Mouse (Mus musculus) liver, embryonic 16.5 days (tissue): ENCODE measurements around the gene Cdh12. TPM values are rescaled to one million over a fixed set of nuclear protein-coding genes. Genes with fewer than 3 reads are reported as not detected.
"Not testable (repeated sequence)": the region's sequence is repeated elsewhere in the genome, so short reads cannot be mapped to it uniquely, and the experiment has no call there.

ENCODE experiments used
- ATAC-seq: fragments of 200-750 bp; cut with Nextera tagmentation; 2 replicates; pipeline ENCODE4 v1.8.0; 2017; ENCODE audit warnings: low read depth, mild to moderate bottlenecking, moderate number of reproducible peaks, moderate library complexity
- H3K27ac ChIP-seq: fragments of 300-500 bp; sonication (generic); 2 replicates; pipeline ENCODE4 v1.5.1; 2014; ENCODE audit warnings: mild to moderate bottlenecking, low read length
- H3K27me3 ChIP-seq: fragments of 300-500 bp; sonication (generic); 2 replicates; pipeline ENCODE4 v1.6.1; 2014; ENCODE audit warnings: low read depth, low read length, mixed read lengths; ENCODE audit not compliant: control insufficient read depth, insufficient read depth
- H3K36me3 ChIP-seq: fragments of 300-500 bp; sonication (generic); 2 replicates; pipeline ENCODE4 v1.6.1; 2014; ENCODE audit warnings: mild to moderate bottlenecking; ENCODE audit not compliant: control insufficient read depth, insufficient read depth
- H3K4me1 ChIP-seq: fragments of 300-500 bp; sonication (generic); 2 replicates; pipeline ENCODE4 v1.6.1; 2014; ENCODE audit warnings: low read depth, low read length, mixed read lengths; ENCODE audit not compliant: control insufficient read depth
- H3K4me2 ChIP-seq: fragments of 300-500 bp; sonication (generic); 2 replicates; pipeline ENCODE4 v1.6.1; 2014; ENCODE audit warnings: low read depth, low read length, mixed read lengths
- H3K4me3 ChIP-seq: fragments of 300-500 bp; sonication (generic); 2 replicates; pipeline ENCODE4 v1.5.1; 2014; ENCODE audit warnings: low read depth, mild to moderate bottlenecking, low read length
- H3K9ac ChIP-seq: fragments of 300-500 bp; sonication (generic); 2 replicates; pipeline ENCODE4 v1.6.1; 2014; ENCODE audit warnings: low read depth, low read length
- H3K9me3 ChIP-seq: fragments of 300-500 bp; sonication (generic); replicated peaks from 2 replicates; pipeline ENCODE4 v1.6.1; 2016; ENCODE audit warnings: low read length; ENCODE audit not compliant: control insufficient read depth
- WGBS: fragments of 180-500 bp; shearing (Covaris S2); extraction: QIAGEN DNeasy Blood & Tissue Kit; methylation state at CpG from one replicate; pipeline ENCODE4 v1.1.7; 2014; ENCODE audit not compliant: insufficient replicate concordance; 5-methylcytosine and 5-hydroxymethylcytosine counted together
- polyA plus RNA-seq: library from polyadenylated mRNA; unstranded; fragments of >200 nt; fragmentation: Nextera tagmentation; extraction: Ambion mirVana; gene quantifications from 2 replicates; pipeline ENCODE4 v1.2.1, GENCODE M21; 2015

Gene Cdh12
- polyA plus RNA-seq, 1 experiment from 2014 or later = not detected

DNA sequence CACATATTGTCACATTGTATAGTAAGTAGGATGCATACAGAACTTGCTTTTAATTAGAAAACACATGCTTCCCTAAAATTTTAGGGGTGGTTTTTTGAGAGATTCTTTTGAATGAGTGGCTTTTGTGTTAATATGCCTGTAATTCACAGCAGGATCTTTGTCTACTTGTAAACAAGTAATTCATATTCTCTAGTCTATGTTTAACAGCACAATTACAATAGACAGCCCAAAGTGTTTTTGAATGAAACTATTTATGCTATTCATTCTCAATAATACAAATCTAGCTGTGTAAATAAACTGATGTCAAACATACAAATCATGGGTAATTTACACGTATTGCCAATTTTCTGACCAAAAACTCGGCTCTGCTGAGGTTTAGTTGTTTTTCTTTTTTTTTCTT is 895.3 kb downstream of the Cdh12 start:
- no peaks in the 10 kb centered on the region for H3K36me3 ChIP-seq
- no peaks in the 10 kb centered on the region for H3K27me3 ChIP-seq
- H3K4me3 ChIP-seq = no peak overlapping the region
- no peaks in the 10 kb centered on the region for H3K9me3 ChIP-seq
- H3K9ac ChIP-seq = no peak overlapping the region
- H3K27ac ChIP-seq = no peak overlapping the region
- no peak for ATAC-seq
- WGBS = 50% methylated on average over 2 of the region's 2 CpGs
- no peaks in the 10 kb centered on the region for H3K4me1 ChIP-seq
- no peak overlapping the region for H3K4me2 ChIP-seq

DNA sequence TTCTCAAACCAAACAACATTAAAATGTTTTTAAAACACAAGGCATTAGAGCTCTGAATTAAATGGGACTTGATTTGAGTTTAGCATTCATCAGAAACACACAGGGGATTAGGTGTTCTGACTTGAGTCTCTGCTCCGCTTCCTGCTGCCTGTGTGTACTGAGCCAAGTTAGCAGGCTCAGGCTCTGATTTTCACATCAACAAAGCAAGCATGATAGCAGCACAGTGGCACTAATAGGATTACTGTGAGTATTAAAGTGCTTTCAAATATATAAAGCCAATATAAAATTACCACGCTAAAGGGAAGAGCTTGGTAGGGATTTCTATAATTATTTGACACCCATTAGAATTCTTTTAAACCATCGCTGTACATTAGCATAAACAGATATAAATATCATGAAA is 895.7 kb downstream of the Cdh12 start:
- Histone ChIP-seq H3K9me3 (no peaks in the 10 kb centered on the region), H3K4me1 (no peaks in the 10 kb centered on the region), H3K36me3 (no peaks in the 10 kb centered on the region), H3K4me2 (no peak overlapping the region), H3K9ac (no peak overlapping the region), H3K4me3 (no peak overlapping the region), H3K27ac (no peak overlapping the region), H3K27me3 (no peaks in the 10 kb centered on the region)
- no peak for ATAC-seq
- WGBS = 56% methylated on average over 3 of the region's 3 CpGs

DNA sequence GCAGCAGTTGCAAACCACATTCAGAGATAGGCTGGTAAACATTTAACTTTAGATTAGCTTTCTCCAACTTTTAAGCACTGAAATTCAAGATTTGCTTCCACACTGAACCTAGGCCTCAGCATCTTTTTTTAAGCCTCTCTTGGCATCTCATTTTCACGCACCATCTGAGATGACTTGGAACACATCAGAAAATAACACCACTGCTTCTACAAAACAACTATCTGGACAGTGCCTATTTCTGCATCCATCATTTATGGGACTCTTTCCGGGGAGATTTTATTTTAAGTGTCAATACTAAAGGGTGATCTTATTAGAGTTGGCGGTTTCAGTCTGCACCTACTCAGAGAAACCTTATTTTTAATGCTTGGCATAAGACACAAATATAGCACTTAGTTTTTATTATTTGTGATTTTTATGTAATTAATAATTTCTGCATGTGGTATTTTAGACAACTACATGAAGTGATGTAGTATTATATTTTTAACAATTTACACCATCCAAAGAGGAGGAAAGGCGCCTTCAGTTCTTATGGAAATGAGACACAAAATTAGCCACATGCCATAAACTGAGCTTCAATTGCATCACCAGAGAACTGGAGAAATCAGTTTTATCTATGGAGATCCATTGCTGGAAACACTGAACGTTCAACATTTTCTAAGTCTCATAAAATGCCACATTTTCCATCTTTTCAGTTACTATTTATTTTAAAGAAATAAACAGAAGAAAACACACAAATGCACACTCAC is 906.5 kb downstream of the Cdh12 start:
- ATAC-seq = no peak
- Histone ChIP-seq H3K4me2 (no peak overlapping the region), H3K9ac (no peak overlapping the region), H3K4me1 (no peaks in the 10 kb centered on the region), H3K9me3 (no peaks in the 10 kb centered on the region), H3K36me3 (no peaks in the 10 kb centered on the region), H3K4me3 (no peak overlapping the region), H3K27ac (no peak overlapping the region), H3K27me3 (no peaks in the 10 kb centered on the region)
- 69% methylated on average over 5 of the region's 5 CpGs for WGBS

DNA sequence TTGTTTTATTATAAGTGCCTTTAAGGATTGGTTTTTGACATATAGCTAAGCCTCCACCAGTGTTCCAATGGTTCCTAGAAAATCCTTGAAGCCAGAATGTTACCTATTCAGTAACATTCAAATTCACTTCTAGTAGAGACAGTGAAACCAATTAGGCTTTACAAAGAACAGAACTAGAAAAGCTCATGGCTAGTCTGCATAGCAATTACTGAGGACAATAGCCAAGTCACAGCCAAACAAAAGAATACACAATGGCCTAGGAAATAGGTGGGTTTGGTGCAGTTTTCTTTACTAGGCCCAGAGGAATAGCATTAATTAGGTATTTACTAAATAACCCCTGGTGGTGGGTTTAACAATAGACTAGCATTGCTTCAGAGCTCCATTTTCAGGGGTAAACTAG is 917.3 kb downstream of the Cdh12 start:
- no peak for ATAC-seq
- no peak overlapping the region for H3K27ac ChIP-seq
- H3K36me3 ChIP-seq = no peaks in the 10 kb centered on the region
- H3K4me3 ChIP-seq = no peak overlapping the region
- no peaks in the 10 kb centered on the region for H3K9me3 ChIP-seq
- H3K27me3 ChIP-seq = no peaks in the 10 kb centered on the region
- H3K4me2 ChIP-seq = no peak overlapping the region
- no peaks in the 10 kb centered on the region for H3K4me1 ChIP-seq
- no peak overlapping the region for H3K9ac ChIP-seq

DNA sequence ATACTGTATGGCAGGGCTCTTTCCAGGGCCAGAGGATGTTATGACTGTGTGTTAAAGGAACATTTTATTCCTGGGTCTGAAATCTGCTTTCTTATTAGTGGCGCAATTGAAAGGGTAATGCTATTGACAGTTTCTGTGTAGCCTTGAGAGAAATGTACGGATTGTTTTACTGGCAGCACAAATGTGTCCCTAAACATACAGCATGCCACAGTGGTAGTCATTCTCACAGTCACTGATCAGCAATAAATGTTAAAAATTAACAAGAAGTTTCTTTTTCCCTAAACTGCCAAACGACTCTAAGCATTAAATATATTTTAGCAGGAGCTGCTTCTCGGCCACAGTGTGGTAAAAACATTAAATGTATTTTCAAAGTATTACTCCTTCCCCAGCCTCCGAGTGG is 926.4 kb downstream of the Cdh12 start:
- 57% methylated on average over 5 of the region's 5 CpGs for WGBS
- no peaks in the 10 kb centered on the region for H3K27me3 ChIP-seq
- H3K9ac ChIP-seq = no peak overlapping the region
- H3K4me3 ChIP-seq = no peak overlapping the region
- ATAC-seq = no peak
- H3K4me1 ChIP-seq = no peaks in the 10 kb centered on the region
- no peak overlapping the region for H3K4me2 ChIP-seq
- no peak overlapping the region for H3K27ac ChIP-seq
- H3K9me3 ChIP-seq = no peaks in the 10 kb centered on the region
- H3K36me3 ChIP-seq = no peaks in the 10 kb centered on the region

DNA sequence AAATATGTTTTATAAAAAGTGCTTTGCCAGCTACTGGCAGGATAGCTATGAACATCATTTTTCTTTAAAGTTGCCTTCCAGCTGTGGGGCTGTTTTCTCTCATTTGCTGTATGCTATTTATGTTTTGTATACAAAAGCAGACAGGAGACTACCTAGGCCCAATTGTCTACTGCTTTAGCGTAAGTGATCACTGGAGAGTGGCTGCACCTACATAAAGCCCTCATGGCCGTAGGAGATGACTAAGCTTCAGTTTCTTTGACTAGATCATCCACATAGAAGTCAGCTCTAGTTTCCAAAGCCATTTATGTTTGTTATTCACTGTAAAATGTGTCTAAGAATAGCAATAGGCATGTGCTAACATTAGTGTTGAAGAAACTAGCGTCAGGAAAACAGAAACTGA is 926.8 kb downstream of the Cdh12 start:
- no peak overlapping the region for H3K4me3 ChIP-seq
- H3K9ac ChIP-seq = no peak overlapping the region
- H3K9me3 ChIP-seq = no peaks in the 10 kb centered on the region
- H3K4me2 ChIP-seq = no peak overlapping the region
- H3K27ac ChIP-seq = no peak overlapping the region
- no peak for ATAC-seq
- H3K36me3 ChIP-seq = no peaks in the 10 kb centered on the region
- WGBS = 63% methylated on average over 3 of the region's 3 CpGs
- no peaks in the 10 kb centered on the region for H3K27me3 ChIP-seq
- H3K4me1 ChIP-seq = no peaks in the 10 kb centered on the region

DNA sequence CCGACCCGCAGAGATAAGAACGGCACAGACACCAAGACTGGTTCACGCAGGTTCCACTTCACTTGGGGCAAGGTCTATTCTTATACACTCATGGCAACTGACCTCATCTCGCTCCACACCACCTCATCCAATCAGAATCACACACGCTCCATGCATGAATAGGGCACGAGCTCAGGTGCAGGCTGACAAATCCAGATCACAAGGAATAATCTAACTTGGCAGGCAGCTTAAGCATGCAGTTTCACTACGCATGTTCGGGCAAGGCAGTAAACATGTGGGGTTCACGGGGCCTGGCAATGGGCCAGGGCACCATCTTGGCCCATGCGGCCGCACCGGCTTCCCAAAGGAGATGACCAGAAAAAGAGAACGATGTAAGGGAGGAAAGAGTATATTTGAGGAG is 942.4 kb downstream of the Cdh12 start:
- WGBS = 69% methylated on average over 14 of the region's 14 CpGs
- not testable (repeated sequence) for H3K36me3 ChIP-seq, H3K27me3 ChIP-seq, ATAC-seq, H3K4me1 ChIP-seq, H3K4me2 ChIP-seq, H3K9me3 ChIP-seq, H3K9ac ChIP-seq, H3K4me3 ChIP-seq, H3K27ac ChIP-seq

DNA sequence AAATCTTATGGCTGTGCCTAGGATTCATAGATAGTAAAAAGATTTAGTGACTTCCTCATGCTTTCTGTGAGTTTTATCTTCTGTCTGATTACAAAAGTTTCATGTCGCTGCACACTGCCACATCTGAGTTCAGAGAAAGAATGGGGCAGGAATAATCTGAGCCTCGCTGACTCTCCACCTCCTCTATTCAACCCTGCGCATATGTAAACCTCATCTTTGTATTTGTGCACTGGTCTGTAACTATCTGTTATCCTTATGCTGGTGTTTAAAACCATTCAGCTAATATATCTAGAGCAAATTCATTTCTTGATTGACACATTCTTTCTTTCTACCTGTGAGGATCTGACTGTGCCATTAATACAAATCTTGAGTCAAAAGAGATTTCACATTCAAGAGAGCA is 944.0 kb downstream of the Cdh12 start:
- H3K27ac ChIP-seq = no peak overlapping the region
- no peak for ATAC-seq
- H3K9me3 ChIP-seq = no peaks in the 10 kb centered on the region
- H3K4me1 ChIP-seq = no peaks in the 10 kb centered on the region
- no peak overlapping the region for H3K4me3 ChIP-seq
- no peak overlapping the region for H3K4me2 ChIP-seq
- H3K9ac ChIP-seq = no peak overlapping the region
- H3K36me3 ChIP-seq = no peaks in the 10 kb centered on the region
- 65% methylated on average over 3 of the region's 3 CpGs for WGBS
- H3K27me3 ChIP-seq = no peaks in the 10 kb centered on the region

DNA sequence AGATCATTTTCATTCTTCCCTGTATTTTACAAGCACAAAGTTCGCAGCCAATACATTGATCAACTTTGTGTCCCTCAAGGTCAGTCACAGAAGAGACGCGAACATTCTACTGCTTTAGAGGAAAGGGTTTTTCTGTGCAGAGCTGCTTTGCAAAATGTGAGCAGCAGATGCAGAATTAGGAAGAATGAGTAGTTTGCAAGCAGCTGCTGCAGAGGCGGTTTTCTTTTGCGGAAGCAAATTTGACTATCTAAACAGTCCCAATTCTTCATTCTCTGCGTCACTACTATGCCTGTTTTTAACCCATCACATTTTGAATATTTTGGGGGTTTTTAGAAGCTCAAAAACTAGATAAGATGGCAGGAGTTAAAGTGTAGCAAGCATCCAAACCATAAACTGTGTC is 956.1 kb downstream of the Cdh12 start:
- 63% methylated on average over 6 of the region's 6 CpGs for WGBS
- ATAC-seq = no peak
- H3K4me3 ChIP-seq = no peak overlapping the region
- no peaks in the 10 kb centered on the region for H3K9me3 ChIP-seq
- H3K9ac ChIP-seq = no peak overlapping the region
- H3K27me3 ChIP-seq = no peaks in the 10 kb centered on the region
- H3K36me3 ChIP-seq = no peaks in the 10 kb centered on the region
- H3K4me2 ChIP-seq = no peak overlapping the region
- no peaks in the 10 kb centered on the region for H3K4me1 ChIP-seq
- no peak overlapping the region for H3K27ac ChIP-seq
